Mouse (Mus musculus) spleen, adult 2 months (tissue): ENCODE data around the gene Ccdc84. TPM values are rescaled to one million over a fixed set of nuclear protein-coding genes. Genes with fewer than 3 reads are reported as not detected.
"Not testable (repeated sequence)": the region's sequence is repeated elsewhere in the genome, so short reads cannot be mapped to it uniquely, and the experiment has no call there.

Experiments used
- DNase-seq, 2 experiments: peaks; one replicate each; pipeline versions ENCODE4 v3.0.0 to v3.0.0-alpha.2; 2012 to 2021; ENCODE audit warnings: low spot score in 2 of 2, low read depth in 1 of 2
- H3K27ac ChIP-seq: fragments of 200-500 bp; 2 replicates; pipeline ENCODE4 v1.5.1; 2012; ENCODE audit warnings: low read length, inconsistent platforms; ENCODE audit not compliant: insufficient read depth
- H3K27me3 ChIP-seq: fragments of 200-500 bp; 2 replicates; pipeline ENCODE4 v1.6.1; 2012; ENCODE audit warnings: mild to moderate bottlenecking, moderate library complexity, low read length, inconsistent platforms; ENCODE audit not compliant: control insufficient read depth, insufficient read depth
- H3K36me3 ChIP-seq: fragments of 200-500 bp; 2 replicates; pipeline ENCODE4 v1.6.1; 2012; ENCODE audit warnings: mild to moderate bottlenecking, low read length, inconsistent platforms; ENCODE audit not compliant: control insufficient read depth, insufficient read depth
- H3K4me1 ChIP-seq: fragments of 200-500 bp; 2 replicates; pipeline ENCODE4 v1.6.1; 2011; ENCODE audit warnings: inconsistent platforms; ENCODE audit not compliant: control insufficient read depth, insufficient read depth, insufficient read length
- H3K4me3 ChIP-seq: fragments of 200-500 bp; 2 replicates; pipeline ENCODE4 v1.5.1; 2011; ENCODE audit warnings: mild to moderate bottlenecking, inconsistent platforms; ENCODE audit not compliant: insufficient read depth, insufficient read length; ENCODE audit errors: extremely low read depth
- CTCF ChIP-seq: fragments of 200-500 bp; IDR thresholded peaks from 2 replicates; pipeline ENCODE4 v1.5.1; 2011; ENCODE audit warnings: mild to moderate bottlenecking, inconsistent platforms; ENCODE audit not compliant: insufficient read depth, insufficient read length, insufficient replicate concordance; ENCODE audit errors: extremely low read depth
- POLR2A ChIP-seq: fragments of 200-500 bp; IDR thresholded peaks from 2 replicates; pipeline ENCODE4 v1.6.1; 2011; ENCODE audit warnings: low read depth, low read length, inconsistent platforms
- WGBS: fragments of 180-500 bp; shearing (Covaris S2); methylation state at CpG from one replicate; pipeline ENCODE4 v1.1.7; 2018; 5-methylcytosine and 5-hydroxymethylcytosine counted together
- polyA plus RNA-seq: library from polyadenylated mRNA; depleted of rRNA; stranded (reverse); fragments of >200 nt; gene quantifications from 2 replicates; pipeline ENCODE4 v1.2.3, GENCODE M21; 2012; rRNA removed

Gene Ccdc84
- polyA plus RNA-seq: 18.1 and 26.0 TPM in 2 replicates

DNA sequence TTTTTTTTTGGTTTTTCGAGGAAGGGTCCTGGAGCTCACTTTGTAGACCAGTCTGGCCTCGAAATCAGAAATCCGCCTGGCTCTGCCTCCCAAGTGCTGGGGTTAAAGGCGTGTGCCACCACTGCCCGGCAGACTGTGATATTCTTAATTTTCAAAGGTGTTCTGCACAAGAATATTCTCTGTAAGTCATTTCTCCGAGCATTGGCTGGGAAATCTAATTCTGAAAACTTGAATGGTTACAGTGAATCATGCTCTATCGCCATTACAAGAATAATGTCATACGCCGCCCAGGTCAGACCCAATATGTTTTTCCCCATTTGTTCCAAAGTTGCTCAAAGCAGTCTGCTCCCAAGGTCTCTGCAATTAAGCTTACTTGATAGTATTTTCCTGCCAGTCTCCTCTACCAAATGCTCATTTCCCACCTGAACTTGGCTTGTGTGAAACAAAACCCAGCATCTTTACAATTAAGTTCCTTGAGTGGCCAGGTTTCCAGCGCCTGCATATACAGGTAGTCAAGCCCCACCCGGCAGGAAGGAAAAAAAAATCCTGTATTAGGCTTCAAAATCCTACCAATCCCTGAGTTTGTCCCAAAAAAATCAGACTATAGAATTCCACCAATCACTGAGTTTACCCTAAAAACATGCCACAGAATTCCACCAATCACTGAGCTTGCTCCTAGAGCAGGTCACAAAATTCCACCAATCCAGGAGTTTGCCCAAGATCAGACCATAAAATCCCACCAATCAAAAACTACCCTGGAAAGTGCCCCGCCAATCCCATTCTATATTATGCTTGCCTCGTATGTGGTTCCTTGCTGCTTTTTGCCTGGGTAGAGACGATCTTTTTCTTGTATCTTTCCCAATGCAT is at the start of gene Ccdc84:
Gene Ccdc84 (minus strand): TSS at position 51 of the 867 bp plus-strand sequence.
- 70% methylated on average over 14 of the region's 14 CpGs for WGBS

DNA sequence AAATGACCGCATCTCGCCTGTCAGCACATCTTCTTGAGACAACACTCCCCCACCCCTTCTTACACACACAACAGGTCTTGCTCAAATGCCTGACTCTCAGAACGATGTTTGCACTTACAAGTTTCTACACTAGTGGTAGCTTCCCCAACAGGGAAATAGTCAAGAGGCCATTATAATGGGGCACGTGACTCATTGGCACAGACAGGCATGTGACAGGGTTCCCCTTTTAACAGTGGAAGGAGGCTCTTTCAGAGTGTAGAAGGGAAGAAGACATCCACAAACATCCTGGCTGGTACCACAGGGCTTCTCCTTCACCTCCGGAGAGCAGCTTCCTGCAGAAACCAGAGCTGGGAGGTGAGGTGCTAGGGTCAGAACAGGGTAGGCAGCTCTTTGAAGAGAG is 43.6 kb upstream of the Ccdc84 start:
- WGBS: 41% methylated on average over 5 of the region's 5 CpGs
- H3K36me3 ChIP-seq: no peaks in the 10 kb centered on the region
- DNase-seq: no peak
- no peak overlapping the region for H3K4me3 ChIP-seq
- H3K4me1 ChIP-seq: peaks cover 4% of the 10 kb centered on the region; the same call in 1 of the 2 replicates
- no peaks in the 10 kb centered on the region for H3K27me3 ChIP-seq
- no peak overlapping the region for H3K27ac ChIP-seq
- no peak for TF ChIP-seq POLR2A
- TF ChIP-seq CTCF: no peak

More for the DNA sequence above, at the start of gene Ccdc84:
- Histone ChIP-seq H3K27me3 (no peaks in the 10 kb centered on the region), H3K27ac (peak within 1 kb of the TSS; percentile 82), H3K4me1 (peaks cover 7% of the 10 kb centered on the region; the same call in 1 of the 2 replicates), H3K36me3 (no peaks in the 10 kb centered on the region; the same call in 1 of the 2 replicates), H3K4me3 (peak within 1 kb of the TSS; percentile 79)
- no peak for TF ChIP-seq CTCF
- TF ChIP-seq POLR2A: no peak
- DNase-seq: no peak

DNA sequence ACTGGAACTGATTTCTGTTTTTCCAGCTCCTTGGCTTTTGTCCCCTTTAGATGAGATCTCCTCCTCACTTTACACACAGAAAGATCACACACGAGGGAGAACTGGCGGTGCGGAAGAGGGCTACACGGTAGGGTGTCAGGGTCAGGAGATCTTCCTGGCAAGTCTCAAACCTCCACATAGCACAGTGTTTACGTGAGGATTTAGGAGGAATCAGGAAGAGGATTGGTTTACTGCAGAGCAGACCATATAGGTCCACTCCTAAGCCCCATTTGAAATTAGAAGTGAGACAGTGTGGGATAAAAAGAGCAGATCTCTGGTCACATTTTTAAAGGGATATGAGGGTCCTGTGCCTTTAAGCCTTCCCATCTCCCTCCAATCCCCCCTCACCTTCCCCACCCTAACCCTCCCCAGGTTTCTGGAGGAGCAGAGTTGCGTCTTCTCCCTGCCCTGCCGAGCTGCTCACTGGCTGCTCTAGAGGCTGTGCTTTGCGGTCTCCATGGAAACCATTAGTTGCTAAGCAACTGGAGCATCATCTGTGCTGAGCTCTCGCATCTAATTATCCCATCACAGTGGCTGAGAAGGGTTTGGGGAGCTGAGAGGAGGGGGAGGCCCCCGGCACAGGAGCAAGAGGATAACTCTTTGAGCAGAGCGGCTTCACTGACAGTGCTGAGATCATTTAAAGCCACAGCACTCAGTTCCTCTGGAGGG is 38.8 kb upstream of the Ccdc84 start:
- Histone ChIP-seq H3K4me1 (peaks cover 4% of the 10 kb centered on the region; the same call in 1 of the 2 replicates), H3K27ac (no peak overlapping the region), H3K4me3 (no peak overlapping the region), H3K27me3 (no peaks in the 10 kb centered on the region), H3K36me3 (no peaks in the 10 kb centered on the region)
- TF ChIP-seq POLR2A (no peak), CTCF (no peak)
- DNase-seq: no peak
- WGBS: 58% methylated on average over 11 of the region's 11 CpGs

DNA sequence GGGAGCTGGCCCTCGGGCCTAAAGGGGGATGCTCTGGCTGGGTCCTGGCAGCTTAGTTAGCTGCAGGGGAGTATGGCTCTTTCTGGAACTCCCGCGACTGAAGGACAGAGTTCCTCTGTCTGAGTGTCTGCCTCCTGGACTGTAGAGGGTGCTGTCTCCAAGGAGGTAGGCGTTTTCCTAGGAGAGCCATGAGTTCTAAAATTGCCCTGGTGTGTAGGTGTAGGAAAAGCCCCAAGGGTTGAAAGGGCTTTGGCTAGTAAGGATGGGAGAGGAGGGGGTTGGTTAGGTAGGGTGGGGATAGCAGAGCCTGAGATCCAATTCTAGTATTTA is 36.5 kb upstream of the Ccdc84 start, which contains the start of gene Upk2:
Gene Upk2 (minus strand): TSS at position 86 of the 330 bp plus-strand sequence.
- H3K27me3 ChIP-seq: no peaks in the 10 kb centered on the region
- DNase-seq: no peak
- H3K4me1 ChIP-seq: no peaks in the 10 kb centered on the region; the same call in 1 of the 2 replicates
- H3K36me3 ChIP-seq: no peaks in the 10 kb centered on the region
- WGBS: 76% methylated on average over 4 of the region's 4 CpGs
- no peak within 1 kb of the TSS for H3K4me3 ChIP-seq
- no peak for TF ChIP-seq CTCF
- TF ChIP-seq POLR2A: no peak
- H3K27ac ChIP-seq: no peak within 1 kb of the TSS

DNA sequence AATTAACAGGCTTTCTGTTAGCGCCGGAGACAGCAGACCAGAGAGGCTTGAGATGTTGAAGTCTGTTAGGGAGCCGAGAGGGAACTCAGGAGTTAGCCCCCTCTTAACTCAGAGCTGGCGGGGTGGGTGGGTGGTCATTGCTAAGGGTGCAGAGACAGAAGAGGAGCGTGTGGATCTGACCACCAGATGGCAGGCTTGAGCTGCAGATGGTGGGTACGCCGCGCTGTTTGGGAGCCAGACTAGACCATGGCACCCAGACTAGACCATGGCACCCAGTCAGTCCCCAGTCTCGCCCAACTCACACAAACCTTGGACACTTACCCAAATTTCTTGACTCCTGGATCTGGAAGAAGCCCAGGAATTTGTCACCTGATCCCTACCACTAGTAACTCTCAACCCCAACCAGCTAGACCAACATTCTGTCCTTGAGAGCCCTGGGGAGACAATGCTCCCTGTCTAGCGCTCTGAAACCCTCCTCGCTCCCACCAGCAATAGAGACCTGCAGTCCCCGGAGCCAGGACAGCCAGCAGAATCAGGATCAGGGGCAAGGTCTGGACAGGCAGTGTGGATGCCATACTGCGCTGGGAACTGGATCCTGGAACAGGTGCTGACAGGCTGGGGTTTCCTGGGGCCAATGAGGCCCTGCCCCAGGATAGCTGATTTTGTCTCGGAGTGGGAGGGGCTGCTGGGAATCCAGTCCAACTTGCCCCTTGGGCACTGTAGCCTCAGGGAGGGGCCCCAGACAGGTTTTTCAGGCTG is 35.9 kb upstream of the Ccdc84 start:
- 28% methylated on average over 14 of the region's 14 CpGs for WGBS
- peak; percentile 63 to 81 for DNase-seq
- H3K27me3 ChIP-seq: no peaks in the 10 kb centered on the region

DNA sequence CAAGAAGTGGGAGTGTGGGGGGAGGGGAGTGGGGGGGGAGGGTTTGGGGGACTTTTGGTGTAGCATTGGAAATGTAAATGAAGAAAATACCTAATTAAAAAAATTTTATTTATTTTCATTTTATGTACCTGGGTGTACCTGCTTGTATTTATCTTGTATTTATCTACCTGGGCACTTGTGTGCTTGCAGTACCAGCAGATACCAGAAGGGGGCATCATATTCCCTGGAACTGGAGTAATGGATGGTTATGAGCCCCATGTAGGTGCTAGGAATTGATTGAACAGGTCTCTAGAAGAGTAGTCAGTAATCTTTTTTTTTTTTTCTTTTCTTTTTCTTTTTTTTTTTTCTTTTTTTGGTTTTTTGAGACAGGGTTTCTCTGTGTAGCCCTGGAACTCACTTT is 32.0 kb upstream of the Ccdc84 start:
- Histone ChIP-seq H3K27me3 (no peaks in the 10 kb centered on the region), H3K27ac (no peak overlapping the region), H3K4me1 (no peaks in the 10 kb centered on the region; the same call in 1 of the 2 replicates), H3K4me3 (no peak overlapping the region), H3K36me3 (no peaks in the 10 kb centered on the region)
- no peak for DNase-seq
- TF ChIP-seq POLR2A: no peak
- no peak for TF ChIP-seq CTCF

More for the DNA sequence above, 35.9 kb upstream of the Ccdc84 start:
- no peak overlapping the region for H3K4me3 ChIP-seq
- H3K4me1 ChIP-seq: no peaks in the 10 kb centered on the region; the same call in 1 of the 2 replicates
- no peak overlapping the region for H3K27ac ChIP-seq
- H3K36me3 ChIP-seq: no peaks in the 10 kb centered on the region
- TF ChIP-seq POLR2A (no peak), CTCF (peak; percentile 98)

DNA sequence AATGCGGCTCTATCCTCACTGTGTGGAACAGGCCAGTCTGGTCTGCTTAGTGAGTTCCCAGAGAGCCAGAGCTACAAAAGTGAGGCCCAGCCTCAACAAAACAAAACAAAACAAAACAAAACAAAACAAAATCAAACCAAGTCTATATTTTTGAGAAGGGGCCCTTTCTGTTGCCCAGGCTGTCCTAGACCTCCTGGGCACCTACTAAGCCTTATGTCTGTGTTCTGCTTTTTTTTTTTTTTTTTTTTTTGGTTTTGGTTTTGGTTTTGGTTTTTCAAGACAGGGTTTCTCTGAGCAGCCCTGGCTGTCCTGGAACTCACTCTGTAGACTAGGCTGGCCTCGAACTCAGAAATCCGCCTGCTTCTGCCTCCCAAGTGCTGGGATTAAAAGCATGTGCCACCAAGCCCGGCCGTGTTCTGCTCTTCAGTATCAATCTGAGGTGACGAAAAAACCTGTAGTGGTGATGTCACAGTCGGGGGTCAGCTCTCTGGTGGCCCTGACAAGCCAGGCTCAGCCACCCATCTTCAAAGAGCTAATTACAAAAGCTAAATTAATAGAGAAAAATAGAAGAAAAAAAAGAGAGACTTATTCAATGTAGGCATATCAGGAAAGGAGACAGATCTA is 26.1 kb upstream of the Ccdc84 start:
- not testable (repeated sequence) for DNase-seq, H3K36me3 ChIP-seq, H3K27me3 ChIP-seq, H3K4me1 ChIP-seq, H3K27ac ChIP-seq, H3K4me3 ChIP-seq
- WGBS: 83% methylated on average over 7 of the region's 7 CpGs
